Mouse (Mus musculus) liver, embryonic 14.5 days (tissue): ENCODE data around the gene Gm2115.

ENCODE experiments used
- CTCF ChIP-seq: IDR thresholded peaks from 2 replicates; pipeline ENCODE4 v1.5.1; 2016; ENCODE audit warnings: antibody characterized with exemption, low read depth, control low read depth
- EP300 ChIP-seq: IDR thresholded peaks from 2 replicates; pipeline ENCODE4 v1.6.1; 2016; ENCODE audit warnings: antibody characterized with exemption, low read depth

GRCm38 (mm10) chr7:84560500-84560899 is 31.7 kb downstream of the Gm2115 start:
- TF ChIP-seq CTCF (no peak), EP300 (no peak)
